Mouse (Mus musculus): ENCODE results near the gene Plekhj1.
"Not testable (repeated sequence)": the region's sequence is repeated elsewhere in the genome, so short reads cannot be mapped to it uniquely, and the experiment has no call there.

Plekhj1 gene

GRCm38 (mm10) chr10:80826151-80827062 lies 28.0 kb upstream of the Plekhj1 start, which contains the start of gene Oaz1:
TSS of gene Oaz1 (plus strand) at chr10:80826656.
- DNase-seq (ENCODE audit: low read depth) = peak; percentile 100

GRCm38 (mm10) chr10:80824827-80825226 lies 26.4 kb upstream of the Plekhj1 start:
- no peak for DNase-seq (ENCODE audit: low read depth)

DNA sequence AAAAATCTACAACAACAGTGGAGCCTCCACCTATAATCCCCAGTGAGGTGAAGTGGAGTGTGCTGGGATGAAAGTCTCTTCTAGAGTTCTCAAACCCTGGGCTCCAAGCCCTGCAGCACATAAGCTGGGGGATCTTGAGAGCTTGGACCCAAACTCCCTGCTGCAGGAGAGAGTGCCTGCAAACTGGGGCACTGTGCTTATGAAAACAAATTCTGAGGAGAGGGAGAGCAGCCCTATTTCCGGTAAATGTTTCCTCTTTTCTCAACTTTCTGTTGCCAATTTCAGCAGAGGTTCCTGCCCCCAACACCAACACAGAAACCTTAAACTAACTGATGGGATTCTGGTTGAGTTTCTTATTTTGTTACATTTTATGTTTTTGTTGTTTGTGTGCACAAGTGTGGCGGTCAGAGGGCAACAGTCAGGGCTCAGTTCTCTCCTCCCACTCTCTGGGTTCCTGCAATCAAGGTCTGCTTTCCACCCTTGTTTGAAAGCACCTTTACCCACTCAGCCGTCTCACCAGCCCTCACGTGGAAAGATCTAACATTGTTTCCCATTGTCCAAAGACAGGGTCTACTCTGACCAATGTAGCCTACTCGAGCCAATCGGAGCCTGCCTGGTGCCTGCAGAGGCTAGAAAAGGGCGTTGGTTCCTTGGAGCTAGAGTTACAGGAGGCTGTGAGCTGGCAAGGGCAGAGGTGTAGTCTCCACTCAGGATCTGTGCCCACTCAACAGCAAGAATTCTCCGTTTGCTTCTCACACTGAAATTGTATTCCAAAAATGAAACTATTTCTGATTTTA lies 25.6 kb upstream of the Plekhj1 start:
- DNase-seq (ENCODE audit: low read depth) = no peak

DNA sequence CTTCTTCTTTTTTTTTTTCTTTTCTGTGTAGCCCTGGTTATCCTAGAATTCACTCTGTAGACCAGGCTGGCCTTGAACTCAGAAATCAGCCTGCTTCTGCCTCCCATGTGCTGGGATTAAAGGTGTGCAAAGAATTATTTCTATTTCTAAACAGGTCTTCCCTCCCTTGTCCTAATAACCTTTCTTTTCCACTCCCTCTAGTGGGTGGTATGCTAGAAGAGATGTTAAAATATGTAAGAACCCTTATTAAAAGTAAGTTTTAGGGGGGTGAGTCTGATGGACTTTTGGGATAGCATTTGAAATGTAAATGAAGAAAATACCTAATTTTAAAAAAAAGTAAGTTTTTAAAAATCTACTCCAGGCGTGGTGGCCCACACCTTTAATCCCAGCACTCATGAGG lies 24.9 kb upstream of the Plekhj1 start:
- DNase-seq (ENCODE audit: low read depth) = no peak

DNA sequence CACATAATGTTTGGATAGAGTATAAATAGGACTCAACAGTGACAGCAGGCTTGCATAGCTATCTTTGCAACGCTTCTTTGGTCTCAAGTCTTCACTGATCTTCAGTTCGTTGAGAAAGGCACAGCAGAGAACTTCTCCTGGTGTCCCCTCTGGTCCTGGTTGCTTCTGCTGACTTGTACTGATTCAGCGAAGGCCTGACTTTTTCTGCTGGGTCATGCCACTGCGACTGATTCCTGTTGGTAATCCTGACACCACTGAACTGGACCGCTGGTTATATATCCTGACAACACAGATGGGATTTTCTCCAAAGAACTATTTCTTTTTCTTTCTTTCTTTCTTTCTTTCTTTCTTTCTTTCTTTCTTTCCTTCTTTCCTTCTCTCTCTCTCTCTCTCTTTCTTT lies 24.1 kb upstream of the Plekhj1 start:
- no peak for DNase-seq (ENCODE audit: low read depth)

- DNase-seq (ENCODE audit: low read depth) = no peak
Observed at GRCm38 (mm10) chr10:80821991-80822390, 23.6 kb upstream of the Plekhj1 start.

- DNase-seq (ENCODE audit: low read depth) = no peak
Observed at GRCm38 (mm10) chr10:80819406-80819805, 21.0 kb upstream of the Plekhj1 start.

DNA sequence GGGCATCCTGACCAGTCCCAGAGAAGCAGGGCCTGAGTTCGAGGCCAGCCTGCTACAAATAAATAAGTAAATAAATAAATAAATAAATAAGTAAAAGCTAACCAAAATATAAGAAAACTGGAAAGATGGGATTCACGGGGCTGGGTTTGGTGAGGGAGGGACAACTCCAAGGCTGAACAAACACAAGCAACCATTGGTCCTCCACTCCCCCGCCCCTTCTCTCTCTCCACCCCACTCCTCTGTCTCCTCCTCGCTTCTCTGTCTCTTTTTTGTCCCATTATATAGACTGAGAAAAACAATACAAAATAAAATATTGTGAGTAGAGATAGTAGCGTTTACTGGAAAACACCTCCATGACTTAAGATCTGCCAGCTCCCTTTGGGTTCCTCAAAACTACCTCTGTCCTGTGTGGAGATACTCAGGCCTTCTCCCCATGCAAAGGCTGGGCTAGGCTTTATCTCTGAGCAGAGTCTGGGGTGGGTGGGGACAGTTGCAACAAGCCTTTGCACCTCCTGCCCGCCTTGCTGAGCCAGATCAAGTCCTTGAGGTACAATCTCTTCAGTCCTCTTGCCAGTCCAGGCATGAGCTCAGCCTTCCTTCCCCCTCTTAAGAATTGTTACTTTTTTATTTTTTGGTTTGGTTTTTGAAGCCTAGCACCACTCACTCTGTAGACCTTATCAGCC lies 20.3 kb upstream of the Plekhj1 start:
- peak; percentile 81 for DNase-seq (ENCODE audit: low read depth)

GRCm38 (mm10) chr10:80817955-80818354 lies 19.5 kb upstream of the Plekhj1 start:
- not testable (repeated sequence) for DNase-seq (ENCODE audit: low read depth)

DNA sequence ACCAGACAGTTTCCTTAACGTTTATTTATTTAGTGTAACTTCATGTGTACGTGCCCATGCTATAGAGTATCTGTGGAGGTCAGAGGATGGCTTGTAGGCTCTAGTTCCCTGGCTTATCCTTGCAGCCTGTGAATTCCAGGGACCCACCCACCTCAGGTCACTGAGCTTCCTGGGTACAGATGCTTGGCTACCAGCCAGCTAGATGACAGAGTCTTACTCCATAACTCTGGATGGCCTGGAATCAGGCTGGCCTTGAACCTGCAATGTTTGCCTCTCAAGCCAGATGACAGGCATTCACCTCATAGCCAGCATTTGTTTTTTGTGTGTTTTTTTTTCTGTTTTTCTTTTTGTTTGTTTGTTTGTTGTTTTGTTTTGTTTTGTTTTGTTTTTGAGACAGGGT lies 18.7 kb upstream of the Plekhj1 start:
- DNase-seq (ENCODE audit: low read depth) = no peak

- not testable (repeated sequence) for DNase-seq (ENCODE audit: low read depth)
Observed at GRCm38 (mm10) chr10:80816303-80816702, 17.9 kb upstream of the Plekhj1 start.

DNA sequence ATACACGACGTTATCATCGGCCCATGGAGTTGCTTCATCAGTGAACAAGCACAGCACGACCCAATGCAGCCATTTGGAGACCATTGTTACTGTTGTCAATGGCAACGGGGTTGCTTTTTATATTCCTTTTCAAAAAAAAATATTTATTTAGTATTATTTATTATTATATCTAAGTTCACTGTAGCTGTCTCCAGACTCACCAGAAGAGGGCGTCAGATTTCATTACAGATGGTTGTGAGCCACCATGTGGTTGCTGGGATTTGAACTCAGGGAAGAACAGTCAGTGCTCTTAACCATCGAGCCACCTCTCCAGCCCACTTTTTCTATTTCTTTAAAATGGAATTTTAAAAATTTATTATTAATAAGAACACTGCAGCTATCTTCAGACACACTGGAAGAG lies 16.4 kb upstream of the Plekhj1 start:
- DNase-seq (ENCODE audit: low read depth) = no peak

- DNase-seq (ENCODE audit: low read depth) = no peak
Observed at GRCm38 (mm10) chr10:80813366-80813765, 14.9 kb upstream of the Plekhj1 start, which contains the start of gene Jsrp1. TSS of gene Jsrp1 (minus strand) at chr10:80813498.

DNA sequence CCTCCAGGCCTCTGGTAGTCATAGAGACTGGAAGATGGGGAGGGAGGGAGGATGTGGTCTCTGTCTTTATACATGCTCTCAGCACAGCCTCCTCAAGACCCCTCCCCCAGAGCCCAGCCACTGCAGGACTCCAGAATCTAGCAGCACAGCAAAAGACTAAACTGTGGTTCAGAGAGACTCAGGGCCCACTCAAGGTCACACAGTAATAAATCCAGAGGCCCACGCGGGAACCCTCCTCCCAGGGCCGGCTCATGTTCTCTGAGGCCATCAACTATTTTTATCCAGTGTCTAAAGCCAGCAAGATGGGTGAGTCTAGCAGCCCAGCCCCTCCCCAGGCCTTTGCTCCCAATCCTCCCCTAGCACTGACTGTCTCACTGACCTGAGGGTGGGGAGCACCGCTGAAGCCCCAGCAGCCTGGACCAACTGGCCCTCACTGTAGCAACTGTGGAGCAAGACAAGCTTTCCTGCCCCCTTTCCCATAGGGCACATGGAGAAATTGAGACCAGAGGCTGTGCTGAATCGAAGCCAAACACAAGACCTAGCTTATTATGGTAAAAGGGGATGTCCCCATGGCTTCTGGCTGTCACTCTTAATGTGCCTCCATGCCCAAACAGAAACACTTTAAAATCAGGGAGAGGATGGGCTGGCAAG lies 14.1 kb upstream of the Plekhj1 start:
- DNase-seq (ENCODE audit: low read depth) = no peak

- no peak for DNase-seq (ENCODE audit: low read depth)
Observed at GRCm38 (mm10) chr10:80810084-80810483, 11.7 kb upstream of the Plekhj1 start.

GRCm38 (mm10) chr10:80808985-80809632 lies 10.7 kb upstream of the Plekhj1 start:
- no peak for DNase-seq (ENCODE audit: low read depth)

- DNase-seq (ENCODE audit: low read depth) = no peak
Observed at GRCm38 (mm10) chr10:80808099-80808984, 9.9 kb upstream of the Plekhj1 start.

- no peak for DNase-seq (ENCODE audit: low read depth)
Observed at GRCm38 (mm10) chr10:80807057-80807627, 8.7 kb upstream of the Plekhj1 start.

DNA sequence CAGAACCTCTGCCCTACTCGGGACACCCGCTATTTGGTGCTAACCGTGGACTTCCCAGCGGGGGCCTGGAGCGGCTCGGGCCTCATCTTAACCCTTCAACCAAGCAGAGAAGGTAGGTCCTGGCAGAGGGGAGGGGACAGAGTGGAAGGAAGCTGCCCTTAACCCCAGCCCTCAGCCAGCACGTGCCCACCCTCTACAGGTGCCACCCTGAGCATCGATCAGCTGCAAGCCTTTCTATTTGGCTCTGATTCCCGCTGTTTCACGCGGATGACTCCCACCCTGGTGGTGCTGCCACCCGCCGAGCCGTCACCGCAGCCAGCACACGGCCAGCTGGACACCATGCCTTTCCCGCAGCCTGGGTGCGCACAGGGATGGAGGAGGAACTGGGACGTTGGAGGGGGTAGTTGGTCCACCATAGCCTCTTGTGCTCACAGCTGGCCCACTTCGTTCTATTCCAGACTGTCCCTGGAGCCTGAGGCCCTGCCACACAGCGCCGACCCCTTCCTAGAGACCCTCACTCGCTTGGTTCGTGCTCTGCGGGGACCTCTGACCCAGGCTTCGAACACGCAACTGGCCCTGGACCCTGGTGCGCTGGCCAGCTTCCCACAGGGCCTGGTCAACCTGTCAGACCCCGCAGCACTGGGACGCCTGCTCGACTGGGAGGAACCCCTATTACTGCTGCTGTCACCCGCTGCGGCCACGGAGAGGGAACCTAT lies 8.1 kb upstream of the Plekhj1 start:
- DNase-seq (ENCODE audit: low read depth) = no peak
